Mouse (Mus musculus): ENCODE data around the gene Mgrn1. TPM values are rescaled to one million over a fixed set of nuclear protein-coding genes. Genes with fewer than 3 reads are reported as not detected.
A peak's percentile ranks its signal among the peaks of the same experiment; 100 is the strongest.

Mgrn1 gene
- polyA plus RNA-seq, 1 experiment from 2014 or later: 36.7 TPM

DNA sequence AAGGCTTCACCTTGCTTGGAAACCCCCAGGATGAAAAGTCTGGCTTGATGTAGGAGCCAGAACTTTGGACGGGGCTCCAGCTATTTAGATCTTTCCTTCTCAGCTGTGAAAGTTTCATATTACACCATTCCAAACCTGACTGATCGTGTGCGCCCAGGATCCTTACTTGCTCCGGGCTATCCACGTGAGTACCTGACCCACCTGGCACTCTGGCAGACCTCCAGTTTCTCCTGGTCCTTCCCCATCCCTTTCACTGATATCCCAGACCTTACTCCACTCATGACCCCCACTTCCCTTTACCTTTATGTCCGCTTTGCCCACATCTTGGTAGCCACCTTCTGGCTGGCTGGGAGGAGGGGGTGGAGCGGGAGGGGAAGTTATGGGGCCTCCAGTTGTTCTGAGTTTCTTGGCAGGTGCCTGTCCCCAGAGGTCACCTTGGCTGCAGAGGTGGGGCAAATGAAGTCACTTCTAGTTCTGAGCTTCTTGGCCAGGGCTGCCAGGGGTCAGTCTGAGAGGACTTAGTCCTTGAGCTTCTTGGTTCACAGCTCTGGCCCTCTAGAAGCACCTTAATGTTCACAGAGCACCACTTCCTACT, 19.9 kb upstream of the Mgrn1 start:
- no peak overlapping the region for H3K4me2 ChIP-seq (ENCODE audit: low read depth, low read length)
- ATAC-seq (no peak), DNase-seq (no peak)
- no peak overlapping the region for H3K27ac ChIP-seq (ENCODE audit: low read depth)
- no peak overlapping the region for H3K4me3 ChIP-seq (ENCODE audit: low read depth, low read length)
- TF ChIP-seq CTCF (IDR thresholded peaks at IDR 0.05; ENCODE audit: low read depth) (no peak), EP300 (IDR thresholded peaks at IDR 0.05; ENCODE audit: low read depth) (no peak)
- no peak overlapping the region for H3K9ac ChIP-seq (replicated peaks)
- H3K27me3 ChIP-seq (ENCODE audit: insufficient read depth, low read length): no peaks in the 10 kb centered on the region
- WGBS (ENCODE audit: insufficient replicate concordance): 67% methylated on average over 7 of the region's 7 CpGs
- H3K4me1 ChIP-seq (ENCODE audit: insufficient read depth): 0 out of 2 replicates have a peak, but pooled peaks cover 2% of the 10 kb centered on the region
- H3K9me3 ChIP-seq (ENCODE audit: low read length): no peaks in the 10 kb centered on the region
- H3K36me3 ChIP-seq (replicated peaks; ENCODE audit: insufficient read depth, low read length): no peaks in the 10 kb centered on the region

DNA sequence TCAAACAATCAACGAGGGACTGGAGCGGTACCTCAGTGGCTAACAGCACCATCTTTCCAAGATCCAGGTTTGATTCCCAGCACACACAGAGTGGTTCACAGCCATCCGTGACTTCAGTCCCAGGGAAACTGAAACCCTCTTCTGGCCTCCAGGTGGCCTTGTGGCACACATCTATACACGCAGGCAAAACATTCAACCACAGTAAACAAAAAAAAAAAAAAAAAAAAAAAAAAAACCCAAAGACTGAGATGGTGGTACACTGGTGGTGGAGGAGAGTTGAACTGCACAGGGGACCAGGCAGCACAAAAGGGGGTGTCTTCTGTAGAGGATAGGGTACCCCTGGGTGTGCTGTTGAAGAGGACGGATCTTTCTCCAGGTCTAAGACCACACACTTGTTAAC, 15.6 kb upstream of the Mgrn1 start:
- Histone ChIP-seq H3K27me3 (ENCODE audit: insufficient read depth, low read length) (no peaks in the 10 kb centered on the region), H3K4me3 (ENCODE audit: low read depth, low read length) (no peak overlapping the region), H3K27ac (ENCODE audit: low read depth) (no peak overlapping the region), H3K4me1 (ENCODE audit: insufficient read depth) (peaks cover 3% of the 10 kb centered on the region), H3K9me3 (ENCODE audit: low read length) (no peaks in the 10 kb centered on the region), H3K36me3 (replicated peaks; ENCODE audit: insufficient read depth, low read length) (peaks cover 18% of the 10 kb centered on the region), H3K9ac (replicated peaks) (no peak overlapping the region), H3K4me2 (ENCODE audit: low read depth, low read length) (no peak overlapping the region)
- DNase-seq (no peak), ATAC-seq (no peak)
- no peak for TF ChIP-seq EP300 (IDR thresholded peaks at IDR 0.05; ENCODE audit: low read depth)
- TF ChIP-seq CTCF (IDR thresholded peaks at IDR 0.05; ENCODE audit: low read depth): no peak
- 83% methylated on average over 5 of the region's 5 CpGs for WGBS (ENCODE audit: insufficient replicate concordance)

DNA sequence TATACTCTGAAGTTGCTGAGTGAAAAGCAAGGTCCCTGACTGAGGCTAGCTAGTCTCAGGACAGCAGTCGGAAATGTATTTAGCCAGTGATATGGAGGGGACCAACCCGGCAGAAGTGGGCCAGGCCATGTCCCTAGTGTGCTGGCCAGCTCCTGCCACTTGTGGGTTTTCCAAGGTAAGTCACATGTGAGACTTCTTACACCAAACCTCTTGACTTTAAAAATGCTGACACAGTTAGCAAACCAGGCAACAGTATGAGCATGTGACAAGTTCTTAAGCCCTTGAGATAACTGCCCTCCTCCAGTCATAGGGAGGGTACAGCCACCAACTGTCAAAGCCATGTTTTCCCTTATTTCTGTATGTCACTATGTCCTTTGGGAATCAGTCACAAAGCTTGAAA, 14.1 kb upstream of the Mgrn1 start:
- Histone ChIP-seq H3K4me1 (ENCODE audit: insufficient read depth) (peaks cover 18% of the 10 kb centered on the region), H3K27ac (ENCODE audit: low read depth) (no peak overlapping the region), H3K4me2 (ENCODE audit: low read depth, low read length) (no peak overlapping the region), H3K4me3 (ENCODE audit: low read depth, low read length) (no peak overlapping the region), H3K9me3 (ENCODE audit: low read length) (no peaks in the 10 kb centered on the region), H3K36me3 (replicated peaks; ENCODE audit: insufficient read depth, low read length) (peaks cover 28% of the 10 kb centered on the region), H3K27me3 (ENCODE audit: insufficient read depth, low read length) (no peaks in the 10 kb centered on the region), H3K9ac (replicated peaks) (no peak overlapping the region)
- DNase-seq (no peak), ATAC-seq (no peak)
- no peak for TF ChIP-seq CTCF (IDR thresholded peaks at IDR 0.05; ENCODE audit: low read depth)
- TF ChIP-seq EP300 (IDR thresholded peaks at IDR 0.05; ENCODE audit: low read depth): no peak
- WGBS (ENCODE audit: insufficient replicate concordance): 81% methylated on average over 2 of the region's 2 CpGs

- Histone ChIP-seq H3K4me2 (ENCODE audit: low read depth, low read length) (peak overlapping the region; percentile 40), H3K4me1 (ENCODE audit: insufficient read depth) (peaks cover 33% of the 10 kb centered on the region), H3K4me3 (ENCODE audit: low read depth, low read length) (no peak overlapping the region), H3K9me3 (ENCODE audit: low read length) (no peaks in the 10 kb centered on the region), H3K36me3 (replicated peaks; ENCODE audit: insufficient read depth, low read length) (peaks cover 28% of the 10 kb centered on the region), H3K9ac (replicated peaks) (no peak overlapping the region), H3K27ac (ENCODE audit: low read depth) (no peak overlapping the region), H3K27me3 (ENCODE audit: insufficient read depth, low read length) (no peaks in the 10 kb centered on the region)
- no peak for ATAC-seq
- no peak for TF ChIP-seq CTCF (IDR thresholded peaks at IDR 0.05; ENCODE audit: low read depth)
- TF ChIP-seq EP300 (IDR thresholded peaks at IDR 0.05; ENCODE audit: low read depth): no peak
- peak; percentile 39 for DNase-seq
- 56% methylated on average over 23 of the region's 23 CpGs for WGBS (ENCODE audit: insufficient replicate concordance)
These were observed 10.6 kb upstream of the Mgrn1 start for GRCm38 (mm10) chr16:4875198-4876032.

GRCm38 (mm10) chr16:4876033-4876680, 9.9 kb upstream of the Mgrn1 start:
- TF ChIP-seq CTCF (IDR thresholded peaks at IDR 0.05; ENCODE audit: low read depth) (no peak), EP300 (IDR thresholded peaks at IDR 0.05; ENCODE audit: low read depth) (no peak)
- no peak overlapping the region for H3K9ac ChIP-seq (replicated peaks)
- ATAC-seq: no peak
- 68% methylated on average over 8 of the region's 8 CpGs for WGBS (ENCODE audit: insufficient replicate concordance)
- peaks cover 28% of the 10 kb centered on the region for H3K36me3 ChIP-seq (replicated peaks; ENCODE audit: insufficient read depth, low read length)
- H3K27ac ChIP-seq (ENCODE audit: low read depth): no peak overlapping the region
- peak; percentile 69 for DNase-seq
- H3K4me2 ChIP-seq (ENCODE audit: low read depth, low read length): peak overlapping the region; percentile 40; the same call in 1 of the 2 replicates
- H3K9me3 ChIP-seq (ENCODE audit: low read length): no peaks in the 10 kb centered on the region
- H3K27me3 ChIP-seq (ENCODE audit: insufficient read depth, low read length): no peaks in the 10 kb centered on the region
- peaks cover 37% of the 10 kb centered on the region for H3K4me1 ChIP-seq (ENCODE audit: insufficient read depth)
- no peak overlapping the region for H3K4me3 ChIP-seq (ENCODE audit: low read depth, low read length)

DNA sequence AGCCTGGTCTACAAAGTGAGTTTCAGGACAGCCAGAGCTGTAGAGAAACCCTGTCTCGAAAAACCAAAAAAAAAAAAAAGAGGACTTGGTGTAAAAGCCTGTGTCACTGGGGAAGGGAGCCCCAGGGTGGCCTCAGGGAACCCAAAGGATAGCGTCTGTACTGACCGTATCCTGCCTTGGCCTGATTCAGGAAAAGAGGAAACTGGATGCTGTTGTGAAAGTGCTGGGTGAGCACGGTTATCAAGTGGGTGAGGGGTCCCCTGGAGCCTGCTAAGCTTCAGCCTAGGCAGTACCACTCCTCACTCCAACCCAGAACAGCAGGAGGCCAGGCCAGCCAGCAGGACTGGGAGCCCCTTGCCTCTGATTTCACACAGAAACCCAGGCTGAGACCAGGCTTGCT, 8.9 kb upstream of the Mgrn1 start:
- WGBS (ENCODE audit: insufficient replicate concordance): 44% methylated on average over 4 of the region's 4 CpGs
- TF ChIP-seq CTCF (IDR thresholded peaks at IDR 0.05; ENCODE audit: low read depth) (no peak), EP300 (IDR thresholded peaks at IDR 0.05; ENCODE audit: low read depth) (no peak)

More for the DNA sequence above, 8.9 kb upstream of the Mgrn1 start:
- Histone ChIP-seq H3K27ac (ENCODE audit: low read depth) (peak overlapping the region; percentile 97), H3K4me1 (ENCODE audit: insufficient read depth) (peaks cover 47% of the 10 kb centered on the region), H3K9me3 (ENCODE audit: low read length) (no peaks in the 10 kb centered on the region), H3K36me3 (replicated peaks; ENCODE audit: insufficient read depth, low read length) (peaks cover 28% of the 10 kb centered on the region), H3K4me2 (ENCODE audit: low read depth, low read length) (peak overlapping the region; percentile 86), H3K4me3 (ENCODE audit: low read depth, low read length) (peak overlapping the region; percentile 87; the same call in 1 of the 2 replicates), H3K27me3 (ENCODE audit: insufficient read depth, low read length) (no peaks in the 10 kb centered on the region), H3K9ac (replicated peaks) (no peak overlapping the region)
- DNase-seq: peak; percentile 25
- ATAC-seq: no peak

All from liver, postnatal 0 days (tissue).